Mouse (Mus musculus) layer of hippocampus, adult 9-10 months (tissue): ENCODE results near the gene Fam185a.
A peak's percentile ranks its signal among the peaks of the same experiment; 100 is the strongest.

ENCODE experiments used
- DNase-seq: peaks from one replicate; pipeline ENCODE4 v3.0.0; 2022; ENCODE audit warnings: low spot score

Fam185a gene

DNA sequence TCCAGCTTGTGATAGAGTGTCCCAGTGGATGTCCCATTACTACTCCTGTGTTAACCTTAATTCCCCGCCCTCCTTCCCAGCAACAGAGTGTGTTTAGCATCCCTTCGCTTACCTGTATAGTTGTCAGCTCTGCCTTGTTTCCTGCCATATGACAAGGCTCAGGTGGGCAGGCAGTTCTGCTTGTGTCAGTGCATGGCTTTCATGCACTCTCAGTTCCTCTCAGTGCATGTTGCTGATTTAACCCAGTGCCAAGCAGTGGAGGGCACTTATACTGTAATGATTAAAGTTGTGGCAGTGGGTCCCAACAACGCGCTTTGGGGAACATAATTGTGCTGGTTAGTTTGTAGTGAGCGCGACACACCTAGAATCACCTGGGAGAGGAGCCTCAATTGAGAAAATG, 1.9 kb downstream of the Fam185a start:
- DNase-seq, result no peak

DNA sequence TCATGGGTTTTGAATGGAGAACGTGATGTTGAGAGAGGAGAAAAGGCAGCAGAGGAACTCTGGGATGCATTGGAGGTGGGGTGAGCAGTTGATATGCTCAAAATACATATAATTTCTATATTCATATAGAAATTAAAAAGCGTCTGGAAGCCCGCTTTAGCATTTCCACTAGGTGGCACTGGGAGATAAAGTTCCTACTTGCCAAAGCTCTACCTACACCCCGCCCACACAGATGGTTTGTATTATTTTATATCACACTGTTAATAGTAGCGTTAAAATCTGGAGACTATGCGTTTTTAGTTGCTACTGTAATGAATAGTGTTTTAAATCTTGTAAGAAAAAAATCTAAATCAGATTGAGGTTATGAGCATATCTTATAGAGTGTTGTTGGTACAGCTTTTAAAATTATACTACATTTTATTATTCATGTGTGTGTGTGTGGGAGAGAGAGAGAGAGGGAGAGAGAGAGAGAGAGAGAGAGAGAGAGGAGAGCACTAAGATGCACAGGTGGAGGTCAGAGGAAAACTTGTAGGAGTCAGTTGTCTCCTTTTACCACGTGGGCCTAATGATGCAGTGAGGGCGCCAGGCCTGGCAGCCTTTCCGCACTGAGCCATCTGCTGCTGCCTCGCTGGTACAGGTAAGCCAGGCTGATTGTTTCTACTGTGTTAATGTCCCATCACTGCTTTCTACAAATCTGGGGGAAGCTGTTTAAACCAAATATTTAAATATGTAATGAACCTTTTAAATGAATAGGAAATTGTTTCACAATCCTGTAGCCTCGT, 9.6 kb downstream of the Fam185a start:
- peak; percentile 45 for DNase-seq

DNA sequence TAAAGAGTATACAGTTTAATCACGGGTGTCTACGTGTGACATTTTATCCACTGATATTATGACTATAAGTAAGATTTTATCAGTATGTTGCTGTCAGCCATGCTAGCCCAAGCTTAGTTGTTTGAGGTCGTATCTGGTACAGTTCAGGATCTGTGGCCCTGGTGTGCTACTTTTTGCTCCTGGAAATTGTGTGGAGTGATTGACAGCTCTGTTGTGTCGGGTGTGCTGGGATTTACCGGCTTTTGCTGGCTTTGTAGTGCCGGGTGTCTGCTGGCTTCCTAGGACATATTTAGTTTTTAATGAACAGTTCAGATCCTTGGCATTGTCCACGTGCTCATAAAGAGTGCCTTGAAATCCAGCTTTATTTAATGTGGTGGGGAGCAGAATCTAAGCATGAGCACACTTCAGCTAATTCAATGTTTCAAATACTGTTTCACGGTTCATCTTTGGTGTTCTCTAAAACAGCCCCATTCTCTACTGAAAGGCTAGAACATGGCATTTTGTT, 11.8 kb downstream of the Fam185a start:
- no peak for DNase-seq

DNA sequence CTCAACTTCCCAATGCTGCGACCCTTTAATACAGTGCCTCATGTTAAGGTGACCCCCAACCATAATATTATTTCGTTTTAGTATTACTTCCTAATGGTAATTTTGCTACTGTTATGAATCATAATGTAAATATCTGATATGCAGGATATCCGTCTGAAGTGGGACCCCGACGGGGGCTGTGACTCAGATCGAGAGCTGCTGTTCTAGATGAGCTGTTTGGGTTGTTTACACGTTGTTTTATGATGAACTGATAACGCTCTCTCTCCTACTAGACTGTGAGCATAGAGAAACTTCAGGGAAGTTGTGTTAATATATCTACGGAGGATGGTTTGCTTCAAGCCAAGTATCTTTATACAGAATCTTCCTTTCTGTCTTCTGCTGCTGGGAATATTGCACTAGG, 13.7 kb downstream of the Fam185a start:
- DNase-seq, result no peak

DNA sequence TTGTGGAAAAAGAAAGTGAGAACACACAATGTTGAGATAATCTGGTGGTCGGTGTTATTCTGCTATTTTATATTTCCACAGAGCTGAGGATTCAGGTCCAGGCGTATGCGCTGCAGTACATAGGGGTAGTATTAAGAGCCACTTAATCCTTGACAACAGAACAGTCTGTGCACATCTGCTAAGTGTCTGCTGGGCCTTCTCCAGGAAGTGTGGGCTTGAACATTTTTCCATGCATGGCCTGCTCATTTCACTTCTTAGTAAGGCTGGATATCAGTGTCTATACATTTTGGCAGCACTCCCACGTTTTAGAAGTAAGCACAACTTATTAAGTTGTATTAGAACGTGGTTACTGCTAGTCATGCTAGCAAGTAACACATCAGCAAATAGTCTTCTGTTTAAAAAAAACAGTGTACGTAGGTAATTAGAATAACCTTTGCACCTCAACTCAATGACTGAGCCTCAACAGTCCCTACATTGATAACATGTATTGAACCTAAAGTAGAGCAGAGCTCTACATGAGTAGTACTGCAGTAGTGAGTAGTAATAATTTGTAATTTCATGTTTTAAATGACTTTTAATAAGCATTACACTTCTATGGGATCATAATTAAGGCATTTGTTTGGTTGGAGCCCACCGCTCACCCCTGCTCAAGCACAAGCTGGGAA, 14.8 kb downstream of the Fam185a start:
- no peak for DNase-seq

DNA sequence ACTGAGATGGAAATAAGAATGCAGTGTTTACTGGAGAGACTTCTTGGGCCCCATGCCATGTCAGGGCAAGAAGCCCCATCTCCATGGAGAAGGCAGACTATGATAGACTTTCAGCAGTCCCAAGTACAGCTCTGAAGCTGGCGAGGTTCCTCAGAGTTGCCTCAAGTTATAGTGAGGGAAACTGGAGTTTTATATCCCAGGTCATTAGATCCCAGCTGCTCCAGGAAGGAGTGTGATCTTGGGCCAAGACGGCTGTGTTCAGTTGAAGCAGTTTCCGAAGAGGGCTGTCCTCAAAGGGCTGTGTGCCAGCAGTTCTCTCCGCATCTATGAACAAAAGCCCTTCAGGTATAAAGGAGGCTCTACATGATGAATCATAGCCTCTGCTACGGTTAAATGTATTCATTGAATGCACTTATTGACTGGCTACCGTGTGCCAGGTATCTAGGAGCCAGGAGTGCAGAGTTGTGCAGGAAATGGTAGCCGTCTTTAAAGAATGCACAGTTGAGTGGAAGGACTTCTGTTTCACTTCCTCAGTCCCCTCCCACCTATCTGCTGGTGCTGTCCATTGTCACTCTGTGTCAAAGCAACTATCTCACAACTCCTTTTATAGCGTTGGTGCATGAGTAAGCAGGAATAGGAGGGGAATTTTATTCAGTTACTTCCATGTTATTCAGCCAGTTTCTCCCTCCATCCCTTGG, 16.2 kb downstream of the Fam185a start:
- no peak for DNase-seq

DNA sequence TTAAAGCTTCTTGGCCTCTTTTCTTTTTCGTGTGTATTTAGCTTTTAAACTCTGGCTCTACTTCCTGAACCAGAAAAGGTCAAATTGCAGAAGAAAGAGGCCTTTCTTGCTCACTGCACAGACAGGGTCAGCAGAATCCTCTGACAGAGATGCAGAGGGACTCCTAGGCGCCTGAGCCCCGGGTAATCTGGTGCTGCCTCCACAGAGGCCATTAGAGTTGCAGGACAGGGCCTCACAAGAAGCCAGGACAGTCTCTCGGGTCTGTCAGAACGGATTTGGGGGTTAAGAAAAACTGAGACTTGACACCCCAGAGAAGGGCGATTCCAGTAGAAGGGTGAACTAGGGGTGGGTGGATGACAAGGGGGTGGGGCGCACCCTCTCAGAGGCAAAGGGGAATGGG, 42.6 kb downstream of the Fam185a start:
- no peak for DNase-seq

DNA sequence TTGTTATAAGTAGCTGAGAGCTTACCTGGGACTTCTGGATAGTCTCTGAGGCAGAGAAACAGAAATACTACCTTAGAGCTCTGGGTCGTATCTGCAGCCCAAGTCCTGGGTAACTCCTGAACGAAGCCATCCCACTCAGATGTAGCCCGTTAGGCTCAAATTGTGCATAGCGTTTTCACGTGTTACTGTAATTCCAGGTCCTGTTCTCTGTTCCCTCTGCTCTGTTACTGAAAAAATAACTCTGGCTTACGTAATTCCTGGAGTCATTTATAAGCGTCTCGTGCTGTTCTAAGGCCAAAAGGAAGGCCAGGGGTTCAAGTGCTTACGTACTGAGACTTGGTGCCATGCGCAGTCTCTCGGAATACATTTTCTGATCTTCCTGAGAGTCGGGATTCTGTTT, 43.3 kb downstream of the Fam185a start:
- no peak for DNase-seq

DNA sequence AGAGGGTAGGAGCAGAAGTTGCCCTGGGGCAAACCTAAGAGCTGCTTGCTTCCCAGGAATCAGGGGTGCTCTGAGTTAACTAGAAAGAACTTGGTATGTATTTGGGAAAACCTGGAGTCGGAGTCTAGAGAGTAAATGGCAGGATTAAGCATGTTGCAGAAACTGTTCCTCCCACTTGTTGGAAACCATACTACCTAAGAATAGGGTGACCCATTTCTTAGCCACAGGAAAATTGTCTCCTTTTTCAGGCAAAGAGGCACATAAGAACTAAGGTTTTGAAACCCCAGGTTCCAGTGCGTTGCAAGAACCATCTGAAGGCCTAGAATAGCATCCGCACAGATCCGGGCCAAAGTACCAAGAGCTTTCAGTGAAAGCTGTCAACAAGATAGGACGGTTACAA, 53.7 kb downstream of the Fam185a start:
- DNase-seq, result no peak

DNA sequence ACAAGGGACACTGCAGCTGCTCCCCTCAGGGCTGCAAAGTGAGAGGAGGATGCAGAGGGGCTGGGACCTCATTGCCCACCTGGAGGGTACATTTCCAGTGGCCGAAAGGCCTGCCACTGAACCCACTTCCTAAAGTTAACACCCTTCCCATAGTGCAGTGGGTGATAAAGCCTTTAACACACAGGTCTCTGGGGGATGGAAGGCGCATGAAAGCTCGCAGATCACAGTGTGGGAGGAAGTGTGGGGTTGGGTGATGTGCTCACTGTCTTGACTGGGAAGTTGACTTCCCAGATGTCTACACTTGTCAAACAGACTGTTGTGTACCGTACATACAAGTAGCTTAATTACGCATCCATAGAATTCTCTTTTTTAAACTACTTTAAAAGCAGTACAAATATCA, 55.0 kb downstream of the Fam185a start:
- no peak for DNase-seq

DNA sequence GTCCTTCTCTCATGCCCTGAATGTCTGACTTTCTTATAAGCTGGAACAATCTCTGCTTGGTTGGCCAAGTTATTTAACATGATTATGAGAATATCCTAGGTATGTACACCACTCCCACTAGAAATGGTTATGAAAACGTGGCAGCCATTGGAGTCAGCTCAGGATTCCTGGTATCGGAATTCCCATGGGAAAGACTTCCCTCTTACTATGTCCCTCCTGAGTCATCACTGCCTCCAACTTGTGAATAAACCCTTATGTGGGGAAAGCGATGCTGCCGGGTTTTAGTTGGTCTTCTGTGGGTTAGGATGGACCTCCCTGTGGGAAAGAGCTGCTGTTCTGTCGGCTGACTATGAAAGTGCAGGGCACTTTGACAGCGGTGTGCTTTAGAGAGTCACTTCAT, 56.8 kb downstream of the Fam185a start:
- no peak for DNase-seq

DNA sequence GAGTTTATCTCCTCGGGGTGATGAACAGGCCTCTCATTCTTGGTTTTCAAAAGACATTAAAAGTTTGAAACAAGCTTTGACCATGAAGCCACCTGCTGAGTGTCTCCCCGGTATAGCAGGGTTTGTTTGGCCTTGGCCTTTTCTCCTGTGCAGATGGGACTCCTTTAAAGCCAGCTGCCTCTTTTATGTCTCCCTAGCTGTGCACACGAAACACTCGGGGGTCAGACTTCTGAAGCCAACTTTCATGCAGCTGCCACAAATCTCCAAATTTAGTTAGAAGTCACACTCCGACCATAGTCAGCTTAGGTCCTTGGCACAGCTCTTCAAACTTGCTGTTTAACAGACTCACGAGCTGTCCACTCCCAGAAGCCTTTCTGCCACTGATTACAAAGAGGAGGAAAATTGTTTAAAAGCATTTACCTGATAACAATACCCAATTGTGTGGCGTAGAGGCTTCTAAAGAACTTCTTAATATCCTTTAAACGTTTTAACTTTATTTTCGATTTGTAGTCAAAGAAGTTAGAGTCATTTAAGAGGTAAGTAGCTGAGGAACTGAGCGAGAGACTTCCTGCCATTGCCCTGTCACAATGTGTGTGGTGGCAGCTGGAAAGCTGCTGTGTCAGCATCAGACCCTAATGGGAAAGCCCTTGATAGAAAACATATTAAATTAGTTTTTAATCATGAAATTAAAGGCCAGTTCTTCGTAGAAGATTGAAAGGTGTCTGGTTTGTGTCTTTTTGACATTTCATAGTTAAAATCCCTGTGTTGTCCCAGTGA, 57.9 kb downstream of the Fam185a start:
- DNase-seq, result no peak

DNA sequence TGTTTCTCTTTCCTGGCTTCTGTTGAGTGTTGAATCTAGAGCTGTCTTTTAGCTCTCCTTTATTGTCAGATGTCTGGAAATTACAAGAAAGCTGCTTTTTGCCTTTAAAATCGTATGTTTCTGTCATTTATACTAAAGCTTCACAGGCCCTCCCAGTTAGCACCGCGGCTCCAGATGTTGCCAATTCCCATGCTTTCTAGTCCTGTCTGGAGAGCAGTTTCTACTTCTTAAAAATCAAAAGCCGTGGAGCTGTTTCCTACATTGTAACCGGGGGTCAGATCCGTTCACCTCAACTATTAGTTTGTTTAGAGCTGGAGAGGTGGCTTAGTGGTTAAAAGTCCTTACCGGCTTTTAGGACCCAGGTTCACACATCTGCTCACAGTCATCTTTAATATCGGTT, 58.5 kb downstream of the Fam185a start:
- no peak for DNase-seq

DNA sequence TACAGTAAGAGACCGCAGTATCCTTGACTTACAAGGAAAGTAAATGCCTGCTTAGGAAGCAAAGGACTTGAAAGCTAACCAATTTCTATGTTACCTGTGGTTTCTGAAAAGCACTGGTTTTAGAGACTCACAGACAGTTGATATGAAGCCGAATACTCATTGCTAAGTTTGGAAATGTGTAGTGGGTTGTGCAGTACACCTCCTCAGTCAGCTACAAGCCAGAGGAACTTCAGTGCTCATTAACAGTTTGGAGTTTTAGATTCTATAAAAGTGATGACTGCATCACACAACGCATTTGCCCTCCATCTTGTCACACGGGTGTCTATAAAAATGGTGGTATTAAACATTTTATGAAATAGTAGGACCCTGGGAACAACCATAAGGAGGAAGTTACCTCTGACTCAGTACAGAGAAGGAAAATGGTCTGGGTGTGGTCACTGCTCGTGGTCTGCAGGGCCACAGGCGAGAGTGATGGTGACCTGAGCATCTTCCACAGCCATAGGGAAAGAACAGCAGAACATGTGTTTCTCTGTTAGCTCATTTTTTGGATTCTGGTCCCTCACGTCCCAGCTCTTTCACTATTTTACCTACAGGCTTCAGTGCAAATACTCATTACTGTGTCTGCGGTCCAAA, 60.6 kb downstream of the Fam185a start:
- DNase-seq, result no peak

DNA sequence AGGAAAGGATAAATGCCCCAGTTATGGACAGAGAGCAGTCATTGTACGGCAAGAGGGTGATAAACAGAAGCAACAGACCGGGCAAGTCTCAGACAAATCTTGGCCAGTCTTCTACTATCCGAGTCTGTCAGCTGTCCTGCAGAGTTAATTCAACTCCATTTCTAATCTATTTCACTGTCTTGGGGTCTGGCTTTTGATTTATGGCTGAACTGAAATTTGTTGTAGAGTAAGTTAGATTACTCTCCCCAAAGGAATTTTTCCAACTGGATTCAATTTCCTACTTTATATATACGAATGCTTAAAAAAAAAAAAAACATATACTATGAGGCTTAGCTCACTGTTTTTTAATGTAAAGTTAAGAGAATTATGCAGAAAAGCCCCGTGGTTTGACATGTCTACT, 62.0 kb downstream of the Fam185a start:
- no peak for DNase-seq

DNA sequence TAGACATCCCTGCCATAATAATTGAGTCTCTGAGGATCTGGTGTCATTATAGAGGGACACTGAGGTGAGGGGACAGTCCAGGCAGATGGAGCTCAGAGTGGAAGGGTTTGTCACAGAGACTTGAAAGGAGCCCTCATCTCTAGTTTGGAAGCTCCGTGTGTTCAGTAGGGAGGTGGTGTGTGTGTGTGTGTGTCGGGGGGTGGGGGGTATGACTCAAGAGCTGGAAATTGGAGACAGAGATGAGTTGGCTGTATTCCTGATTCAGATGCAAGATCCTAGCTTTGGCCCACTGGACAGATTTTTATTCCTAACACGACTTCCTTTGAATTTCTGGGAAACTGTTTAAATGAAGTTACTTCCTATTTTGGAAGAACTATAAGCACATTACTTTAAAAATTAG, 62.5 kb downstream of the Fam185a start:
- DNase-seq, result no peak

DNA sequence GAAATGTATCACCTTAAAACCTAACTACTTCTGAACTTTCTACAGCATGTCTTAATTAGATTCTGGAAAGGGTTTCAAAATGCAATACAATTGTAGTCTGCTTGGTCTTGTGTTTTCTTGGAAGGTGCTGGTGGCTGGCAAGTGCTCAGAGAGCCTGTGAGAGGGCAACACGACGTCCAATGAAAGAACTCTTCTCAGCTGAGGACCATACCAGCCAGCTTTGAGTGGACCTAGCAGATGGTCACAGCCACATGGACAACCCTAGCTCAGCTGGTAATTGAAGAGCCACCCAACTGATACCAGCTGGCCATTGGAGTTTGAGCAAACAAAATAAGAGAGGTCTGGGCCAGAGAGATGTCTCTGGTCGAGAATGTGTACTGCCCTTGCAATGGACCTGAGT, 63.0 kb downstream of the Fam185a start:
- no peak for DNase-seq

DNA sequence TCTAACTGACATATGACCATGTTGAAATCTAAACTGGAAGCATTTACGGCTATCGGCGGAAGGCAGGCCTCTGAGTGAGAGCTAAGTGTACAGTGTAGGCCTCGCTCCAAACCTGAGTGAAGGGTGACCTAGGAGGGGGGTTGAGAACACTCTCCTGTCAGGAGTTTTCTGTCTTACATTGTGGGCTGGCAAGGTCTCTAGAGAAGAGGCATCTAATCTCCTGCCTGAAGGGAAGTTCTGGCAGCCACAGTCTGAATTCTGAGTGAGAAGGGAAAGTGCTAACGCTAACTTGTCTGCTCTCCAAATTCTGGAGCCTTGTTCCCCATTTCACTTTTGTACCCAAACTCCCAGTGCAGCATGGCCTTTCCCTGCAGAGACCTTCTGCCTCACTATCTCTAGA, 63.7 kb downstream of the Fam185a start:
- DNase-seq, result no peak

DNA sequence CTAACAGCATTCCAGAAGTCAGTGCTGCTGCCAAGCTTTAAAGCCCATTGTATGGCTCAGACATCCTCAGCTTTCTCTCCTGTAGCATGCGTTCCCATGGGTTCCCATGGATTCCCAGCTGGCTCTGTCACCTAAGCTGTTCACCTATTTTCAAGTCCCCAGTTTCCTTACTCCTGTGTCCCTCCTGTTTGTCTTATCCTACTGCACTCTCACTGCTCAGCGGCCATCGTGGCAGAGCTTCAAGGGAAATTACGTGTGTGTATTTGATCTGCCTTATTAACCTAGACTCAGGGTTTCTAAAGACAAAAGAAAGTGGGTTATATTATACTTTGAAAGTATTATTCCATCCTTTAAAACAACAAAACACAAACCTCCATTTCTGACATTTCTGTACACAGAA, 64.4 kb downstream of the Fam185a start:
- no peak for DNase-seq

DNA sequence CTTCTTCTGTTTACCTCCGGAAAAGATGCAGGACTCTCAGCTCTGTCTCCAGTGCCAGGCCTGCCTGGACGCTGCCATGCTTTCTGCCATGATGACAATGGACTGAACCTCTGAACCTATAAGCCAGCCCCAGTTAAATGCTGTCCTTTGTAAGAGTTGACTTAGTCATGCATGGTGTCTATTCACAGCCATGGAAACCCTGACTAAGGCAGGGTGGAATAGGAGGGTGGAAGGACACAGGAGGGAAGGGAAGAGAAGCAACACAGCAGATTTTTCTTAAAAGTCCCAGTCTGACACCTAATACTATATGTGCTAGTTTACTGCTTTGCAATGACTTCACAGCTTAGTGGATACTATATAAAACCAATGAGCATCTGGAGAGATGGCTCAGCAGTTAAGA, 66.7 kb downstream of the Fam185a start:
- no peak for DNase-seq

DNA sequence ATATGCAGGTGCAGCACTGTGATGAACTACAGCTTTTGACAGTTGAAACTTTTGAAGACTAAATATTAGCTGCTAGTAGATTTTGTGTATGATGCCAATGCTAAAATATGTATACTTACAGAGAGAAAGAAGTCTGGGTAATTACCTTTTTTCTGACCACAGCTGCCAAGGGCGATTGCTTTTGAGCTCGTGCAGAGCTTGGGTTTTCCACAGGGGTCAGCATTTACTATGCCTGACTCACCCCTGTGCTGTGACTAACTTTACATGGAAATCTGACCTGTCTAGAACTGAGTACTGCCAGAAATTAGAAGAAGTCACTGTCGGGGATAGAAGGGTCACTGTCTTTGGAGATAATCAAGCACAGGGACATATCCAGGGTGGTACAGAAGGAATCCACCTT, 67.5 kb downstream of the Fam185a start:
- DNase-seq, result no peak
